Mouse (Mus musculus): ENCODE results near the gene Cplx2.

The Cplx2 gene

DNA sequence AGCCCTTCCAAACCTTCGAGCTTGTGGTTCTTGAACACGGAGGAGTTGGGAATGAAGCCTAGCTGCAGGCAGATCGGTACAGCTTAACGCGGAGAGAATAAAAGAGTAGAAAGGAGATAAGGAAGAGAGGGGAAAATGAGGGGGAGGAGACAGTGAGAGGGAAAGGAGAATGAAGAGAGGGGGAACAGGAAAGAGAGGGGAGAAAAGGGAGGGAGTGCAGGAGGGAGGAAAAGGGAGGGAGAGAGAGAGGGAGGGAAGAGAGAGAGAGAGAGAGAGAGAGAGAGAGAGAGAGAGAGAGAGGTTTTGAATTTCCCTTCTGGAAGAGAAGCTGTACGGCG is at the start of gene Cplx2:
Gene Cplx2, plus strand, starts transcription at position 301 of the 338 bp plus-strand sequence.
- no peak for DNase-seq (ENCODE audit: low spot score in 2 of 2)

DNA sequence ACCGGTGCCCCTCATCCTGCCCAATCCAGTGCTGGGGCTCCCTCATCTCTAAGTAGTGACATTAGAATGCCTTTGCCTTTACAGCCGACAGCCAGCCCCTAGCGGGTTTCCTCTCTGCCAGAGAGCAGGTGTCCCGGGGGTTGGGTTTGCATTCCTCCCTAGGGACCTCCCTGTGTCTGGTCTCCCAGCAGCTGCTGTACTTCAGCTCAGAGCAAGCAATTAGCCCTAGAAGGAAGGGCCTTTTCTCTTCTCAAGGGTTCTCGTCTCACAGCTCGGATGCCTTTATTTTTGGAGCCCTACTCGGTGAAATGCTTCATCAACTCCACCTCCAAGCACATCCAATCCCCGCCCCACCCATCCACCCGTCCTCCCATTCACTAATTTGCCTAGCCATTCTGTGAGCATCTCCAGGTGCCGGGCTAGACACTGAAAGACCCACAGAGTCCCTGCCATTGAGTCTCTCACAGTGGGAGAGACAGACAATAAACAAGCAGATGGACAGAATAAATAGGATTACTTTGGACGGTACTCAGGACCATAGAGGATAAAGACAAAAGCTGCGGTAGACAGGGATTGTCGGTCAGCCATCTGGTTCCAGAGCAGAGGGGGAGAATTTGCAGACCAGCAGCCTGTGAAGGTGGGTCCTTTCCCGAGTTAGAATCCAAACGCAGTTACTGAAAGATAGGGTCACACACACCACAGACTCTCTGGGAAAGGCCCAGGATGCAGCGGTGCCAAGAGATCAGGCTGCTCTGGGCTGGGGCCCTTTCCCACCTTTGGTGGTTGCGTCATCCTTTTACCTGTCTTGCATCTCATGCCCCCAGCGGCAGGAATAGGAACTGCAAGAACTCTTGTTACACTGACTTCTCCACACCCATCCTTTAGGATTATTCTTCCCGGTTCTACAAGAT is 48.5 kb upstream of the Cplx2 start:
- DNase-seq (ENCODE audit: low spot score in 2 of 2) = peak; percentile 51 to 76

DNA sequence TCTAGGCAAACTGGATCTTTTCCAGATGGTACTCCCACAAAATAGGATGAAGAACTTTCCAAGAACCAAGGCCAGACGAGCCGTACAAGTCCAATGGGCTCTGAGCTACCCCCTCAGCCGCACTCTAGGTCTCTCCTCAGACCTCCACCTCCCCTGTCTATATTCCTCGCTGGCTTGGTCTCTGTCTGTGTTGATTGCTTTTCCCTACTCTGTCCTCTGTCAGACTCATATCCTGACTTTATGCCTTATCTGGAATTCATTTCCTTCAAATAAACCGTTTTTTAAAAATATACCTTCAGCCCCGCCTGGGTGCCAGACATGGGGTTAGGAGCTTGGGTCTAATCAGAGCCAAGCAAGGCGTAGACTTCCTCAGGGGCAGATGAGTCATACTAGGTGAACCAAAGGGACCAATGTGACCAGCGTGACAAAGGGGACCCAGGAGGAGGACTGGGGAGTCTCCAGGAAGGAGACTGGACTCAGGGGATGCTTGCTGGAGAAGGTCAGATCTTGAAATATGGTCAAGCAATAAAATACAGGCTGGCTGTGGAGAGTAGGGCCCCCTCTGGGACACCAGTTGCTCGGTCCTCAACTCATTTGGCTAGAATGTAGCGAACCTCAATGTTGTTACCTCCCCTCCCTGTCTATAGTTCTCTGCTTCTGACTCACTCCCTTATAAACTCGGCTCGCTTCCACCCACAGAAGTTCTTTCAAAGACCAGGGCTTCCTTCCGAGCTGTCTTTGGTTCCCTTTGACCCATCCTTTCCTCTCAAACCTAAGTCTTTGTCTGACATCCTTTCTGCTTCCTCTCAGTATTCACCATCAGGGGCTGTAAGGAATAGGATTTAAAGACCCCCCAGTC is 47.6 kb upstream of the Cplx2 start:
- DNase-seq (ENCODE audit: low spot score in 2 of 2) = no peak

DNA sequence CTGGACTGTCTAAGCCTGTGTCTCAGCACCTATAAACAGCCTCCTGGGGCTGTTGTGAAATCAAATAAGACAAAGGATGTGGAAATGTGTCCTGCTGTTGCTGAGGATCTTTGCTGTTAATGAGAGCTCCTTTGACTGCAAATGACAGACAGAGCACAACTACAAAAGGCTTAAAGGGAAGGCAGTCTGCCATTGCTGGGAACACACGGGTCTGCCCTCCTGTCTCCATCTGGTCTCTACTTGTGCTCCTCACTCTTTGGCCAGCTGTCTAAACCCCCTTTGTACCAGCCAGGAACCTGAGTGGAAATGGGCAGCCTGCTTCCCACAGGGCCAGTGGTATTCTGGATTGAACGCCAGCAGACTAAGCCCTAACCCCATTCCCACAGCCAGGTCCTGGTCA is 47.0 kb upstream of the Cplx2 start:
- no peak for DNase-seq (ENCODE audit: low spot score in 2 of 2)

DNA sequence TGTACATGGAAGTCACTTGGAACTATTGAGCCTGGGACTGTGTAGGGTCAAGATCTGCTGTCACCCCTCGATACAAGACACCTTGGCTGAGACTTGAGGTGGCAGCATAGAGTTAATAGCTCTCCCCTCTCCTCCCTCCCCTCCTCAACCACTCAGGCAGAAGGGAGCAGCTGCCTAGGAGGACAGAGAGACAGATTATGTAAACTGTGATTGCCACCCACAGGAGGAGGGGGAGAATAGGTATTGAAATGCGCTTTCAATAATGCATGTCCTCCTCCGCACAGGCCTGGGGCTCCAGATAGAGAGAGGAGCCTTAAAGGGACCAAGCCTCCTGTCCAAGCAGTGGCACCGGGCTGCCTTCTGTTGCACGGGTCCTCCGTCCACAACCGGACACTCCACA is 45.3 kb upstream of the Cplx2 start:
- DNase-seq (ENCODE audit: low spot score in 2 of 2) = no peak

DNA sequence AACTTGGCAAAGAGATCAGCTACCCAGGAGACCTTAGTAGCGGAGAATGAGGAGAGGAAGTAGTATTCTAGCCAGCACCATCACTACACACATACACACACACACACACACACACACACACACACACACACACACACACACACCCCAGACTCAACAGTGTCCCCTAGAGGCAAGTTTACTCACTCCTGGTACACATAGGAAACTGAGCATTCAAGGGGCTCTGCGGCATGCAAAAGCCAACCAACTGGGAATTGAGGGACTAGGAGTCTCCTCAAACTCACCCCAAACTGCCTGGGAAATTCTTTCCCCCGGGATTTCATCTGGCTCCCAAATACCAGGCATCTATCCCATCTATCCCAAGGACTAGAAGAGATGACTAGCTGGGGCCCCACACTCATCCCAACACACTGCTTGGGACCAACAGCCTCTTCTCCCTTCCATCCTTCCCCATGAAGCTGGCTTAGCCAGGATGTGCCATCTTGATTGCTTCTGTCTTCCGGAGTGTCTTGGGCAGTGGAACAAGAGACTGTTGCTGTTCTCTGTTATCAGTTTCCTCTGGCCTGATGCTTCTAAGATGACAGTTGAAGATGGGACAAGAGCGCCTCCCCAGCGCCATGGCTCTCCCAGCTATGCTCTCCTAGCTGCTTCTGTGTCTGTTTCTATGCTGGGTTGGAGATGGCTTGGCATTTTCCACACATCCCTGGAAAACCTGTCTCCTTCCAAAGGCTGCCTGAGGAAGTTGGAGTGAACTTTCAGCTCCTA is 44.3 kb upstream of the Cplx2 start:
- no peak for DNase-seq (ENCODE audit: low spot score in 2 of 2)

DNA sequence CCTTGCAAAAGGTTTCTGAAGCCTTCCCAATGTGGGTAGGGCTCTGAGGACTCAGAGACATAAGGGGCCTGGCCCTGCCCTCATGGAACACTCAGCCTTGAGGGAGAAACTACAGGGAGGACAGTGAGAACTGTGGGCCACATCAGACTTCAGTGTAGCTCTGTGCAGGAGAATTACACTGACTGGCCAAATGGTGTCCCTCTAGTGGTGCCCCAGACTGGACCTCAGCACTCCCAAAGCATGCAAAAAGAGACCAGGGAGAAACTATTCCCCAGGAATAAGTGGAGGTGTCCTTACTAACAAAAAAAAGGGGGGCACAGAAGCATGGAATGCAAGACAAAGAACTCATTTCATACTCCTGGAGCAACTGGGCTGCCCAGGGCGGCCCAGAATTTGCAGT is 43.1 kb upstream of the Cplx2 start:
- no peak for DNase-seq (ENCODE audit: low spot score in 2 of 2)

DNA sequence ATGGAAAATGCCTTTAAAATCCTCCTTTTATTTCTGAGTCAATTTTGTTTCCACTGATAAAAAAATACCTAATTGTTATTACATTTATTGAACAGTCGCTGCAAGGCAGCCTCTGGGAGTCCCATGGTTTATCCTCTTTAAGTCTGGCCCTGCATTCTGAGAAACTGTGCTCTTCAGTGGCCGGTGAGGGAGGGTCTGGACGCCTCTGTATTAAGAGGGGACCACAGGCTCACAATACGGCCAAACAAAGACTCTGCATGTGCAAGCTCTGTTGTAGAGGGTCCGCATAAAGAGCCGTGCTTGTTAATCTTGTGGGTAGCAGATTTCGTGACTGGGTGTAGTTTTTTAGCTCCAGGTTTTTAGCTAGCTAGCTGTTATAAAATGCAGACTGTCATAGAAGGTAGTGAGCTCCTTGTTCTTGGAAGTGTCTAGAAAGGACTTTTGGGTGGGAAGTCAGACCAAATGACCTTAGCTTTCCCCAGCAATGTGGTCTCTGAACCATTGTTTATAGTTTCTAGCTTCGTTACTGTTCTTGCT is 42.1 kb upstream of the Cplx2 start:
- no peak for DNase-seq (ENCODE audit: low spot score in 2 of 2)

DNA sequence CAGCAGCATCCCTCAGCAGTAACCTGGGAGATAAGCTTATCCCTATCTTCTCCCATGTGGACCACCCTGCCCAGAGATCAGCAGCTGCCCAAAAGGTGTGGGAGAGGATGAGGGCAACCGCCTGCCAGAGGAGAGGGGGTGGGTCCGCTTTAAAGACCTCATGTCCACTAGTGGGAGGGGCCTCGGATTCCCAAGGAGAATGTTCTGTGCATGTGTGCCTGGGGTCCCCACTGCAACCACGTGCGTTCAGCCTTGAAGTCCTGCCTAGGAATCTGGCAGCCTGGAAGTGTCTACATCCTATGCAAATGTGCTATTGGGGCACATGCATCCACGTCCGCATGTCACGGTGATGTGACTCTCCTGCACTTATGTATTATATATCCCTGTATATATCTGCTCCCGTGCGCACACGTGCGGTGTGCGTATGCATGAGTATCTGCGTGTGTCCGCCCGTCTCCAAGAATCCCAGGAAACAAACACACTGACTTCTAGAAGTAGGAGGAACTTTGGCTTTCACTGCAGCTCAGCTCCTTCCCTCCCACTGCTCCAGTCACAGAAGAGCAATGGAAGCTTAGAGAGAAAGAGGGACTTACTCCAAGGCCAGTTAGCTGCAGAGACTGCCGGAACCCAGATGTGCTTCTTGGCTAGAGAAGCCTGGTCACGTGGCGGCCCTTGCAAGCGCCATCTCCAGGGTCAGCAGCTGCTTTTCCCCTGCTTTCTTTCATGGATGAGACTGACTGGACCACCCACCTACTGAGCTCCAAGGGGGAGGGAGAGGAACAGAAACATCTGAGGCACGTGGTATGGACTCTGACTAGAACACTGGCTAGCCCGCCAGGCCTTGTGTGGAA is 39.1 kb upstream of the Cplx2 start:
- no peak for DNase-seq (ENCODE audit: low spot score in 2 of 2)

DNA sequence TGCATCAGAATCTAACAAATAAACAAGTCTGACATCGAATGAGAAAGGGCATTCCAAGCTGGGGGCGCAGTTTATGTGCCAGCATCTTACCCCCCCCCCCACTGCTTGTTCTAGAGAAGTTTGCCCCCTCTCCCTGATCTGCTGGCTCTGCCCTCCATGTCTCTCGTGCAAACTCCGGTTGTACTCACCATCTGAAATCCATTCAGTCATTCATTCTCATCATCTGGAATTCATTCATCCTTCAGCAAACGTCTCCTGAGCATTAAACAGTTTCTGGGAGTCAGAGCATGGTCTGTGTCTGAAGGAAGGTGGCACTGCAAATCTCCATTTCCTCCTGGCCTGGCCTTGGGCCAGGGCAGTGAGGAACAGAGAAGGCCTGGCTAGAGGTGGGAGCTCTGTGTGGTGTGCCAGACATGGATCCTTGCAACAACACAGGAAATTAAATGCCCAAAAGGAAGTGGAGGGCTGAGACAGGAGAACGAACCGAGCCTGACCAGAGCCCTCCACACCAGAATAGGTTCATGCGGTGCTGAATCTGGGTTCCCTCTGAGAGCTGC is 38.1 kb upstream of the Cplx2 start:
- no peak for DNase-seq (ENCODE audit: low spot score in 2 of 2)

DNA sequence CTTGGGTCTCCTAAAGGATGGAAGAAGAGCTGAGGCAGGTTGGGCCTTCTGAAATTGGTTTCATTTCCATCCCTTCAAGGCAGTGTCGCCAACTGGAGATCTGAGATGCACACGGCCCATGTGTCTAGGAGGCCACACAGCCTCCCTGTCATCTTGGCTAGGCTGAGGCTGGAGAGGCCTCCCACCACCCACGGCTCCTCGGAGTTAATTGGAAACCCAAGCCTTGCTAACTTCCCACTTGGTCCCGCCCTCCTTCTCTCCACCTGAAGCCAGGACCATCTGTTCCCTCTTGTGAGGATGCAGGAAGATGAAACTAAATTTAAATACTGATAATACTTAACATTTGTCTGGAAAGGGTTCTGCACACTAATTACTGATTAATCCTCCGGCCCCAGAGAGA is 34.1 kb upstream of the Cplx2 start:
- DNase-seq (ENCODE audit: low spot score in 2 of 2) = no peak

DNA sequence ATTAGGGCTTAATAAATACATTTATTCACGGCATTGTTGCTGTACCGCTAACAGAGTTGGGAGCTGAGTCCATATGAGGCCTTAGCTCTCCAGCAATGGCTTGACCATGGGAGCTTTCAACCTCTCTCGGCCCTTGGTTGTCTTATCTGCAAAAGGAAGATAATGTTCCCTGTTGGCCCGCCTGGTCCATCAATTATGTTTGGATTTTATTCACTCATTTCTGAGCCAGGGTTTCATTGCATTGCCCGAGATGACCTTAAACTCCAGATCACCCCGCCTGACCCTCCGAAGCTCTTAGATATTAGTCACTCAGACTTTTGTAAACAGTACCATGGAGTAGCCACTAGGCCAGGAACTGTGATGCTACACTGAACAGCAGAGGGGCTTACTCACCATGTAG is 33.6 kb upstream of the Cplx2 start:
- no peak for DNase-seq (ENCODE audit: low spot score in 2 of 2)

DNA sequence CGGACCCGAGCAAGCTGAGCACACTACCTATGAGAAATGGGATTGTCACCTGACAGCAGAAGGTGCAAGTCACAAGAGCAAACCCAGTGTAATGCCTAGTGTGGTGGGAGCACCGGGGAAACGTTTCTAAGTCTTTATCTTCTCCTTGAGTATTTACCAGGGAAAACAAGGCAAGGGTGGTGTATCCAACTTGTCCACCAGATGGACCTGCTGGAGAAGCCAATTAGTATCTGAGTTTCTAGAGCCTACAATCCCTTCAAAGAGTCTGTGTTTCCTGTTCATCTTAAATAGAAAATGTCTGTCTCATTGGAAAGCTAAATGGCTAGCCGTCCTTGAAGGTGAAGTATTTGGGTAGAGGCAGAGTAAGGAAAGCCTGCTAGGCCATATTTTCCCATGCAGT is 32.3 kb upstream of the Cplx2 start:
- no peak for DNase-seq (ENCODE audit: low spot score in 2 of 2)

DNA sequence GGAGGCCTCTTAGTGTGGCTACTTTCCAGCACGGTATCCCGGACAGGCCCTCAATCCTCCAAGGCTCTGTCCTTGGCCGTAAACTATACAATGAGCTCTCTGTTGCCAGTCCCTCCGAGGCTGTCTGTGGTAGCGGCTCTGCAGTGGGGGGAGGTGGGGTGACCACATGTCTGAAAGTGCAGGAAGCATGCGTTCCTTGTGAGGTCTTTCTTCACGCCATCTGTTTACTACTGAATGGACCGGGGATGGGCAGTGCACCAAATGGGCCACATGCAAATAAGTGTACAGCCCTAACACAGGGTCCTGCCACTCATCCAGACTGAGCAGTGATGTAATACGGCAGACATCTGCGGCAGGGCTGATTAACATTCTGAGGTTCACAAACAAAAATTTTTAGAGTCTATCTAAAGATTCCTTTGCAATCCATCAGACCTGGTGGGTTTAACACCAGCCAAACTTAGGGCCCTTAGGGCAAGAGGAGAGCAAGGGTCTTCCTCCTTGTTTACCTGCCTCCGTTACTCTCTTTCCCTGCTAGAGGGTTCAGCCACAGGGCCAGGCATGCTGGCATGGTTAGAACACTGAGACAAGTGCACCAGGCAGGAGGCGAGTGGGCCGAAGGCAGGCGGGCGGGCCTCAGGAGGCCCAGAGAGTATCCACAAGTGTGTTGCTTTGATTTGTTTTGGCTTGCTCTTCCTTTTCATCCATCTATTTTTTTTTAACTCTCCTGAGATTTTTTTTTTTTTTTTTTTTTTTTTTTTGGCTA is 25.1 kb upstream of the Cplx2 start:
- no peak for DNase-seq (ENCODE audit: low spot score in 2 of 2)

DNA sequence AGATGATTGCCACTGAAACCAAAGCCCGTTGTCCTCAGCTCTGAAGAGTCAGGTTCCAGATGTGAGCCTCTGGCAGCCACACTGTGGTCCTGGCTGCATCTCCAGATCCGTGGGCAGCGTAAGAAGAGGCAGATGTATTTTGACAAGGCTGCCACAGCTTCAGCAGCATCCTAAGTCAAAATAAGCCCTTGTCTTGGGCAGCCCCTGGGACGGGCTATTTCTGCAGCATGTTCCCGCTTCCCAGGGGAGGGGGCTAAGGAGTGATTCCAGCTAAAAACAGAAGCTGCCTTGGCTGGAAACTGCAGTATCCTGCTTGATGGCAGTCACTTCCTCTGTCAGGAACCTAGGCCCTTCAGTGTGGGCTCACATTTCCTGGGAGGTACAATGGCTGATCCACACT is 23.1 kb upstream of the Cplx2 start:
- DNase-seq (ENCODE audit: low spot score in 2 of 2) = no peak

DNA sequence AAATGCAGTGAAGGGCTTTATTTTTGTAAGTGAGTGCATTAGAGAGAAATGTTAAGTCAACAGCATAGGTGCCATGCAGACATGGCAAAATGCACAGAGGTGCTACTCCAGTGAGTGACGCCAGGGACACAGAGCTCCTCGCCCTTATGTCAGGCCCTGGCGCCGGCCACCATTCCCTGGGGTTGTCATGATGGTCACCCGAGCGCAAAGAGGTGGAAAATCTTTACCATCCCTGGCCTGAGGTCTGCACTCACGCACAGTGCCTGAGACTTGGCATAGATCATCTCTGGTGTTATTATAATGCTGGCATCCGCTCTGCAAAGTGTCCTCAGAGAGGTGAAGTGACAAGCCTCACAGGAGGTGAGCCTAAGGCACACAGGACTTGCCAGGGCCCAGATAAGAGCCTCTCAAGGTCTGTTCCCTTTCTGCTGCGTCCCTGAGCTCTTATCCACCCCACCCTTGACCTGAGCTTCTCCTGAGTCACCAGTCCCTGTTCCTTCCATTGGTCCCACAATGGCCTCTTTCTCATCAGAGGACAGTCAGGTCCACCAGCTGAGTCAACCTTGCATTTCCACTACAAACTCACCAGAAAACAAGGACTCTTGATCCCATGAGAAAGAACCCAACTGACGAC is 21.9 kb upstream of the Cplx2 start:
- no peak for DNase-seq (ENCODE audit: low spot score in 2 of 2)

DNA sequence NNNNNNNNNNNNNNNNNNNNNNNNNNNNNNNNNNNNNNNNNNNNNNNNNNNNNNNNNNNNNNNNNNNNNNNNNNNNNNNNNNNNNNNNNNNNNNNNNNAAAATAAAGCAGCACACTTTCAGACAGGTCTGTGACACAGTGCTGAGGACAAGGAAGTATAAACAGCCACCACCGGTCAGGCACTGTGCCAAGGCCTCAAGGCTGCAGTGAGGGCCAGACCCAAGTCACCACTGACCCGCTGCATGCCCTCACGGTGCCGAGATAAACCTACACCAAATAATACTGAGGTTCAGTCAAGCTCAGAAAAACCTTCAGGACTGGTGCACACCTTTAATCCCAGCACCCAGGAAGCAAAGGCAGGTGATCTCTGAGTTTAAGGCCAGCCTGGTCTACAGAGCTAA is 13.7 kb upstream of the Cplx2 start:
- DNase-seq (ENCODE audit: low spot score in 2 of 2) = no peak

DNA sequence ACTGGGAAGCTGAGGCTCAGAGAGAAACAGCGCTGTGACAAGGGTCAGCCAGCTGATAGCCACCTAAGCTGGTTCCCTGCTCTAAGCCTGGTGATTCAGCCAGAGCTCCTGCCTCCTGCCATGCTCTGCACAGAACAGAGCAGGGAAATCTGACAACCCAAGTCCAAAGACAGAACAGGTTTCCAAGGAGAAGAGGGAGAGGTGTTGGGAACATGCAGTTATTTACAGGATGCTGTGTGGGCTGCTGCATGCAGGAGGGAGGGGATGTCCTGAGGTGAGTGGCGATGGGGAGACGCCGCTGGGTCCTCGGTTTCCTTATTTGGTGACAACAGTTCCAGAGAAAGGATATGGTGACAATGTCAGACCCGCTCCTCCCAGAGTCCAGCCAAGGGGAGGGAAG is 12.0 kb upstream of the Cplx2 start:
- no peak for DNase-seq (ENCODE audit: low spot score in 2 of 2)

DNA sequence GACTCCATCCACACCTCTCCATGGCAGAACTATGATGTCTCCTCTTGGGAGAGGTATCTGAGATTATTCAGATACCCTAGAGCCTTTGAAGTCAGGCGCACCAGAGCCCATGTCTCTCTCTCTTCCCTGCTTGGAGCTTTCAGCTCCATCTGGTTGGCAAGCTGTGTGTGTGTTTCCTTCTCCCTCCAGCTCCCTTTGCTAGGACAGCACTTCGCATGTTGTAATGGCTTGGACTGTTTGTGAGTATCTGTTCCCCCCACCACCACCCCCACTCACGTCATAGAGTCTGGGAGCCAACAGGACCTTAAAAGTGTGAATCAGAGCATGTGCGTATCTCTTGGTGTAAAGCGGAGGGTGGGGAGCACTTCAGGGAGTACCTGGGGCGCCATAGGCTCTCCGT is 6.5 kb upstream of the Cplx2 start:
- no peak for DNase-seq (ENCODE audit: low spot score in 2 of 2)

DNA sequence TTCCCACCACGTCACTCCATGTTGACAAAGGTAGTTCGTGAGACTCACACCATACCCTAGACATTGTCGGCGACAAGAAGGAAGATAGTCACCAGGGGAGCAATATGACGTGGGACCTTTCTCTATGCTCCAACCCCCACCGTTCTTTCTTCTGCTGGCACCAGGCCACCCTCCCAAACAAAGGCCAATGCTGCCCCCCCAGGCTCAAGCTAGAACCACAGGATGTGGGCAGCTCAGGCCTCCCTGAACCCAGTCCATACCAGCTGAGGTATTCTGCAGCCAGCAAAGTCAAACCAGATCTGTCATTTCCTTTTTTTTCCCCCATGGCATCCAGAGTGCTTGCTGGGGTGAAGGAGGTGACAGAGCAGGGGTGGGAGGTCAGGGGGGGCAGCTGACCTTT is 3.4 kb upstream of the Cplx2 start:
- DNase-seq (ENCODE audit: low spot score in 2 of 2) = peak; percentile 57 to 73
